Mouse (Mus musculus): ENCODE measurements around the gene Pex16.

DNA sequence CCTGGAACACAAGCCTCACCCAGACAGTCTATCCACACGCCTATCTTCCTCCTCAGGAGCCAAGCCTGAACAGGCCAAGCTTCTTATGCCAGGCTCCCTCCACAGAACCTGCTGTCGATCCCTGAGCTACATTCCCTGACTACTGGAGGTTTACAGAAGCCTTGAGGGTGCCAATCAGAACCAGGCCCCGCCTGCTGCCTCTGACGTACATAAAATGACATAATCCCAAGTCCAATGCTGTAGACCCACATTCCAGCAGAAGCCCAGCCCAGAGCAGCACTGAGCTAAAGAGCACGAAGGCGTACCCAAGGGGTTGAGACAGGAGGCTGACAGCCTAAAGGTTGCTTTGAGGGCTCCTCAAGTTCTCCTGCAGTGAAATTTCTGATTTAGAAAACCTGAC, 53.4 kb downstream of the Pex16 start:
- TF ChIP-seq CTCF (IDR thresholded peaks at IDR 0.05; ENCODE audit: control insufficient read depth, insufficient read depth, insufficient read length) (no peak), USF1 (IDR thresholded peaks at IDR 0.05; ENCODE audit: low read depth) (no peak), MYOD1 (IDR thresholded peaks at IDR 0.05; ENCODE audit: control insufficient read depth, insufficient read length, low read depth) (no peak), CEBPB (IDR thresholded peaks at IDR 0.05; ENCODE audit: low read depth) (no peak), MAX (IDR thresholded peaks at IDR 0.05) (no peak), FOSL1 (IDR thresholded peaks at IDR 0.05; ENCODE audit: insufficient read depth, low read length, poor library complexity, severe bottlenecking) (no peak)

Measured in C2C12 (cell line).